Mouse (Mus musculus): Measurements from ENCODE around the gene Gm3139. TPM values are rescaled to one million over a fixed set of nuclear protein-coding genes. Genes with fewer than 3 reads are reported as not detected.
"Not testable (repeated sequence)": the region's sequence is repeated elsewhere in the genome, so short reads cannot be mapped to it uniquely, and the experiment has no call there.

Gm3139 gene
- not detected in 2 replicates for polyA plus RNA-seq (2015; fragmentation: Nextera tagmentation; extraction: Ambion mirVana)

DNA sequence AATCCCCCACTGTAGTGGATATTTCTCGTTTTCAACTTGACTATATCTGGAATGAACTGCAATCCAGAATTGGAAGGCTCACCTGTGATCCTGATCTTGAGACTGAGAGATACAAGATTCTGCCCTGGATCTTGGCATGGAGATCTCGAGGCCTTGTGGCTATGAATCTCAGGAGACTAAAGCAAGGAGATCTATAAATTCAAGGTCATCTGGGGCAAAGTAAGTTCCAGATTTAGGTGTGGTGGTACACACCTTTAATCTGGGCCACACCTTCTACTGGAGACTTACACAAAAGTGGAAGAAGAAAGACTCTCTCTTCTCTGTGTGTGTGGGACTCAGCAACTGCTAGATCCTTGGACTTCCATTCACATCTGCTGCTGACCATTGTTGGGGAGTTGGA lies at the start of gene Gm3139:
Gene Gm3139, plus strand, starts transcription at position 301 of the 400 bp plus-strand sequence.
- H3K9ac ChIP-seq; H3K4me3 ChIP-seq; ATAC-seq (ENCODE audit: low FRiP score, low read depth); H3K4me2 ChIP-seq (replicated peaks); H3K36me3 ChIP-seq; H3K27ac ChIP-seq; H3K9me3 ChIP-seq; H3K27me3 ChIP-seq; H3K4me1 ChIP-seq: not testable (repeated sequence)
- no CpG with 5 or more reads among the region's 2 CpGs for WGBS

Other genes with a start within 250 kb of the Gm3139 start
- gene A430089I19Rik, start 219.5 kb upstream of the Gm3139 start, polyA plus RNA-seq (2015; fragmentation: Nextera tagmentation; extraction: Ambion mirVana): not detected in 2 replicates
- gene Gm6502, start 211.9 kb upstream of the Gm3139 start, polyA plus RNA-seq (2015; fragmentation: Nextera tagmentation; extraction: Ambion mirVana): not detected in 2 replicates
- gene AA792892, start 186.5 kb upstream of the Gm3139 start, polyA plus RNA-seq (2015; fragmentation: Nextera tagmentation; extraction: Ambion mirVana): not detected in 2 replicates
- gene Gm7682, start 80.5 kb upstream of the Gm3139 start, polyA plus RNA-seq (2015; fragmentation: Nextera tagmentation; extraction: Ambion mirVana): not detected in 2 replicates
- gene Gm3147, start 90.1 kb downstream of the Gm3139 start, polyA plus RNA-seq (2015; fragmentation: Nextera tagmentation; extraction: Ambion mirVana): not detected in 2 replicates
- gene Gm6509, start 97.7 kb downstream of the Gm3139 start, polyA plus RNA-seq (2015; fragmentation: Nextera tagmentation; extraction: Ambion mirVana): not detected in 2 replicates
- gene Gm6205, start 122.1 kb downstream of the Gm3139 start, polyA plus RNA-seq (2015; fragmentation: Nextera tagmentation; extraction: Ambion mirVana): not detected in 2 replicates

Data from limb, embryonic 13.5 days (tissue).